Mouse (Mus musculus) cortical plate, adult 2 months (tissue): ENCODE data around the gene Fzd2.

ENCODE experiments used
- CTCF ChIP-seq: fragments of 200-500 bp; IDR thresholded peaks from 2 replicates; pipeline ENCODE4 v1.5.1; 2011; ENCODE audit warnings: mild to moderate bottlenecking, control low read depth, low read length; ENCODE audit not compliant: insufficient read depth; ENCODE audit errors: extremely low read depth
- POLR2A ChIP-seq: fragments of 200-500 bp; IDR thresholded peaks from 2 replicates; pipeline ENCODE4 v1.6.1; 2011; ENCODE audit warnings: mild to moderate bottlenecking, low read length, control low read depth; ENCODE audit not compliant: insufficient read depth; ENCODE audit errors: extremely low read depth

GRCm38 (mm10) chr11:102610260-102610659 lies 6.1 kb downstream of the Fzd2 start:
- TF ChIP-seq POLR2A (no peak), CTCF (no peak)
